Mouse (Mus musculus) spleen, adult 2 months (tissue): ENCODE measurements around the gene P2ry6.

ENCODE experiments used
- CTCF ChIP-seq: fragments of 200-500 bp; IDR thresholded peaks from 2 replicates; pipeline ENCODE4 v1.5.1; 2011; ENCODE audit warnings: mild to moderate bottlenecking, inconsistent platforms; ENCODE audit not compliant: insufficient read depth, insufficient read length, insufficient replicate concordance; ENCODE audit errors: extremely low read depth
- POLR2A ChIP-seq: fragments of 200-500 bp; IDR thresholded peaks from 2 replicates; pipeline ENCODE4 v1.6.1; 2011; ENCODE audit warnings: low read depth, low read length, inconsistent platforms

- TF ChIP-seq POLR2A (no peak), CTCF (no peak)
Observed at GRCm38 (mm10) chr7:100993166-100993565, 18.7 kb upstream of the P2ry6 start.
